Mouse (Mus musculus) heart, embryonic 16.5 days (tissue): Measurements from ENCODE around the gene Ercc5. TPM values are rescaled to one million over a fixed set of nuclear protein-coding genes. Genes with fewer than 3 reads are reported as not detected.

Experiments
- ATAC-seq: fragments of 200-750 bp; cut with Nextera tagmentation; replicated peaks from 2 replicates; pipeline ENCODE4 v1.8.0; 2017; ENCODE audit warnings: moderate number of reproducible peaks; ENCODE audit not compliant: insufficient read depth, low FRiP score; ENCODE audit errors: extremely low read depth
- H3K27ac ChIP-seq: fragments of 300-500 bp; sonication (generic); 2 replicates; pipeline ENCODE4 v1.5.1; 2014; ENCODE audit warnings: mild to moderate bottlenecking, low read length, control low read depth, moderate library complexity
- H3K27me3 ChIP-seq: fragments of 300-500 bp; sonication (generic); 2 replicates; pipeline ENCODE4 v1.6.1; 2014; ENCODE audit warnings: low read length, mixed read lengths; ENCODE audit not compliant: control insufficient read depth, insufficient read depth
- H3K36me3 ChIP-seq: fragments of 300-500 bp; sonication (generic); 2 replicates; pipeline ENCODE4 v1.6.1; 2014; ENCODE audit not compliant: control insufficient read depth, insufficient read depth
- H3K4me1 ChIP-seq: fragments of 300-500 bp; sonication (generic); 2 replicates; pipeline ENCODE4 v1.6.1; 2014; ENCODE audit warnings: low read length, mixed read lengths; ENCODE audit not compliant: control insufficient read depth, insufficient read depth
- H3K4me2 ChIP-seq: fragments of 300-500 bp; sonication (generic); 2 replicates; pipeline ENCODE4 v1.6.1; 2014; ENCODE audit warnings: low read depth, mild to moderate bottlenecking, control low read depth, low read length
- H3K4me3 ChIP-seq: fragments of 300-500 bp; sonication (generic); 2 replicates; pipeline ENCODE4 v1.5.1; 2014; ENCODE audit warnings: mild to moderate bottlenecking, control low read depth, low read length
- H3K9ac ChIP-seq: fragments of 300-500 bp; sonication (generic); 2 replicates; pipeline ENCODE4 v1.6.1; 2014; ENCODE audit warnings: low read length, control low read depth
- H3K9me3 ChIP-seq: fragments of 300-500 bp; sonication (generic); replicated peaks from 2 replicates; pipeline ENCODE4 v1.6.1; 2016; ENCODE audit warnings: low read length; ENCODE audit not compliant: control insufficient read depth
- WGBS: fragments of 180-500 bp; shearing (Covaris S2); extraction: QIAGEN DNeasy Blood & Tissue Kit; methylation state at CpG from one replicate; pipeline ENCODE4 v1.1.7; 2014; 5-methylcytosine and 5-hydroxymethylcytosine counted together
- polyA plus RNA-seq: library from polyadenylated mRNA; unstranded; fragments of >200 nt; fragmentation: Nextera tagmentation; extraction: Ambion mirVana; gene quantifications from 2 replicates; pipeline ENCODE4 v1.2.1, GENCODE M21; 2015

Ercc5 gene
- polyA plus RNA-seq, 1 experiment from 2014 or later: 14.6 TPM

DNA sequence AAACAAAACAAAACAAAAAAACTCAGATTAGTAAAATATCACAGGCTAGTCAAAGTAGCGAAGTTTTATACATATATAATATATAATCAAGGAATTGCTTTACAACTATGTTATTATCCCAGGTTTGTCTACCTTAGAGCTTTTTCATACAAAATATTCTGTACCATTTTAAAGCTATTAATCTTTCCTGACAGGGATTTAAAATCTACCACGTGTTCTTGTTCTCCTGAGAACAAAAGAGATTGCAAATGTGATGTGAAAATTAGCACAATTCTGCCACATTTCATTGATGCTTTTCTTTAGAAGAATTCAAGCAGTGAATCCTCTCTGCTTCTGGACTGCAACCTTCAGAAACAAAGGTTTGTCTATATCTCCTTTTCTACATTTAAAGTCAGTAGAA is 66.9 kb downstream of the Ercc5 start:
- ATAC-seq: no peak
- 58% methylated on average over 2 of the region's 2 CpGs for WGBS
- Histone ChIP-seq H3K27ac (no peak overlapping the region), H3K27me3 (no peaks in the 10 kb centered on the region), H3K9ac (no peak overlapping the region), H3K36me3 (no peaks in the 10 kb centered on the region), H3K4me2 (no peak overlapping the region), H3K4me1 (peaks cover 7% of the 10 kb centered on the region; the same call in 1 of the 2 replicates), H3K4me3 (no peak overlapping the region), H3K9me3 (no peaks in the 10 kb centered on the region)

DNA sequence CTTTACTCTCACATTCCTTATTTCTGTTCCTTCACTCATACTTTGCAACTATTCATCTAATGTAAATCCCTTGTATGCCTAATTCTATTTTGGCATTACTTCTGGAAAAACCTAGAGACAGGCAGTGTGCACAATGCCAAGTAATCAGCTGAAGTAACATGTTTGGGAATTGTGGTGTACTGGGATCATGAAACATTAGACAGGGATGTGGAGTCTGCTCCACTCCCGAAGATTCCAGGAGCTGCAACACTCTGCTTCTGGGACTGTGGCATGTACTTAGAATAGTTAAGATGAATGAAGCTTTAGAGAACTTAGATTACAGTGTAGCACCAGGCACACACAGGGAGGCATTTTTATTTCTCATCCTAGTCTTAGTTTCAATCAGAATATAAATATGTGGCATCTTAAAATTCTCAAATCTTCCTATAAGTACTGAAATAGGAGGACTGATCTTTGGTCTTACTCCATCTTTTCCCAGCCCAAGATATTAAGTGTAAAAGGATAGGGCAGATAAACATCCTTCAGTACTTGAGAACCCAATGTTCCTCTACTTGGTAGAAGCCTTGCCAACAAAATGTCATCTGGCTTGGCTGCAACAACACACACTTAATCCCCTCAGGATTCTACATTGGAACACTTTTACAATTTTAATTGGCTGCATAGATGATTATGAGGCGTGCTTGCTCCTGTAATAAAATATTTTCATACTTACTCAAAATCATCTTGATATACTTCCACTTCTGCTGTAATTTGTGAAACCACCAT is 69.0 kb downstream of the Ercc5 start:
- H3K9ac ChIP-seq: no peak overlapping the region
- peaks cover 7% of the 10 kb centered on the region; the same call in 1 of the 2 replicates for H3K4me1 ChIP-seq
- H3K36me3 ChIP-seq: no peaks in the 10 kb centered on the region
- WGBS: 23% methylated on average over 2 of the region's 2 CpGs
- peak overlapping the region; percentile 43; the same call in 1 of the 2 replicates for H3K27ac ChIP-seq
- no peaks in the 10 kb centered on the region for H3K27me3 ChIP-seq
- H3K9me3 ChIP-seq: no peaks in the 10 kb centered on the region
- no peak overlapping the region for H3K4me3 ChIP-seq
- H3K4me2 ChIP-seq: no peak overlapping the region
- ATAC-seq: peak; percentile 37; the same call in 1 of the 2 replicates

DNA sequence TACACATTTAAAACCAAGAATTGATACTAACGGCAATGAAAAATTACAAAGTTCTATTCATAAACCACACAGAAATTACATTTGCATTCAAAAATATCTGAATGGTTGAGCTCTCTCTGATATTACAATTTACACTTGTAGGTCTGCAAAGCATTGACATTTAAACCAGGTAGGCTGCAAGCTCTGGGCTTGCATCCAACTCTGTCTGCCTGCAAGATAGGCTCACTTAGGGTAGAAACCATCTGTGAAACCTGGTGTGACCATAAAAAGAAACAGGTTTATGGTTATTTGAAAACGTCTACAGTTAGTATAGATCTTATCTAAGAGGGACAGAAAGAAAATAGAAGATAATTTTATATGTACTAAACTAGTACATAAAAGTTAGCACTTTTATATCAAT is 69.6 kb downstream of the Ercc5 start:
- no peaks in the 10 kb centered on the region for H3K27me3 ChIP-seq
- H3K27ac ChIP-seq: no peak overlapping the region
- no peak overlapping the region for H3K9ac ChIP-seq
- WGBS: 44% methylated on average over 2 of the region's 2 CpGs
- H3K4me2 ChIP-seq: no peak overlapping the region
- H3K4me3 ChIP-seq: no peak overlapping the region
- H3K9me3 ChIP-seq: no peaks in the 10 kb centered on the region
- ATAC-seq: 0 out of 2 replicates have a peak, but pooled peaks have one; percentile 37
- peaks cover 7% of the 10 kb centered on the region; the same call in 1 of the 2 replicates for H3K4me1 ChIP-seq
- H3K36me3 ChIP-seq: no peaks in the 10 kb centered on the region

DNA sequence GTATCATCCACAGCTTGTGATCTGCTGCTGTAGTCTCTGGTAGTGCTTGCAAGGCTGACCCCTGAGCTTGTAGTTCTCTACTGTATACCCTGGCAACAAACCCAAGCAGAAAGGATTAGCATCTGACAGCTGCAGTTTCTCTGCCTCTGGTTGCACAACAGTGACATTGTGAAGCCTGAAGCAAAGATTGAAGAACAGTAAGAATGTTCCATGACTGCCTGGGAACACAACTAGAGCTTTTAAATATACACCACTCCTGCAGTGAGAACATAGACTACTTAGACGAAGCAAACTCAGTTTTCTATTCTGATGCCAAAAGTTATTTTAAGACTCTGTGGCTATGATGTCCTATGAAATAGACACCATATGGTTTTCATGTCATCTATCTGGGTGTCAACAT is 71.3 kb downstream of the Ercc5 start, which contains the start of gene Mettl21e:
Gene Mettl21e (minus strand): TSS at position 86 of the 400 bp plus-strand sequence.
- 26% methylated on average over 1 of the region's 1 CpGs for WGBS
- peaks cover 7% of the 10 kb centered on the region; the same call in 1 of the 2 replicates for H3K4me1 ChIP-seq
- no peak within 1 kb of the TSS for H3K4me3 ChIP-seq
- no peaks in the 10 kb centered on the region for H3K27me3 ChIP-seq
- H3K27ac ChIP-seq: peak within 1 kb of the TSS; percentile 35; the same call in 1 of the 2 replicates
- no peak within 1 kb of the TSS for H3K9ac ChIP-seq
- 0 out of 2 replicates have a peak, but pooled peaks have one; percentile 28 for ATAC-seq
- H3K36me3 ChIP-seq: no peaks in the 10 kb centered on the region
- no peaks in the 10 kb centered on the region for H3K9me3 ChIP-seq
- H3K4me2 ChIP-seq: no peak within 1 kb of the TSS

DNA sequence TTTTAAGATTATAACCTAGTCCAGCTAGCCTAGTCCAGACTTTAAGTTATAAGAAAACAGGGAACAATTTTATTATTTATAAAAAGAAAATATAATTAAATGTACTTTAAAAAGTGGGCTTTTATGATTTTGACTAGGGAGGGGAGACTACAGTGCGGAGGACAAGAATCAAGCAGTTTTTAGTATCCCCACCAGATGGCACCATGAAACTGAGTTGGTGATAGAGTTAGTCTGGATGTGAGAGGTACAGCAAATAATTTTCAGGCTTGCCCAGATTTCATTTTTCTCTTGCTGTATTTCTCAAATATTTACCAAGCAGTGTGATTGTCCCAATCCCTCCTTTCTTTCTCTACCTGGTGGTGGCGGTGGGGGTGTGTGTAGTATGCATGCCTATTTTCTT is 81.5 kb downstream of the Ercc5 start:
- Histone ChIP-seq H3K4me2 (no peak overlapping the region), H3K9ac (no peak overlapping the region), H3K4me3 (no peak overlapping the region), H3K36me3 (no peaks in the 10 kb centered on the region), H3K4me1 (no peaks in the 10 kb centered on the region), H3K27ac (no peak overlapping the region), H3K9me3 (no peaks in the 10 kb centered on the region), H3K27me3 (no peaks in the 10 kb centered on the region)
- 53% methylated on average over 2 of the region's 2 CpGs for WGBS
- ATAC-seq: no peak

Other genes with a start within 250 kb of the Ercc5 start
- 50.7 and 51.0 TPM in 2 replicates for gene Tpp2, start 214.1 kb upstream of the Ercc5 start, polyA plus RNA-seq
- gene Mettl21c, start 127.7 kb upstream of the Ercc5 start, polyA plus RNA-seq: 0.21 and 0.37 TPM in 2 replicates
- gene Gm8251, start 85.8 kb upstream of the Ercc5 start, polyA plus RNA-seq: 0.05 and 0.06 TPM in 2 replicates
- 62.9 and 74.8 TPM in 2 replicates for gene Tex30, start 45.3 kb upstream of the Ercc5 start, polyA plus RNA-seq
- 40.3 and 41.2 TPM in 2 replicates for gene Kdelc1, start 28.9 kb upstream of the Ercc5 start, polyA plus RNA-seq
- 11.0 and 13.4 TPM in 2 replicates for gene Bivm, start 28.8 kb upstream of the Ercc5 start, polyA plus RNA-seq
- gene Mettl21e, start 71.2 kb downstream of the Ercc5 start, polyA plus RNA-seq: 0.21 and 0.41 TPM in 2 replicates